ENCODE assay signal across 22 mouse cellular contexts in the genomic region with DNA sequence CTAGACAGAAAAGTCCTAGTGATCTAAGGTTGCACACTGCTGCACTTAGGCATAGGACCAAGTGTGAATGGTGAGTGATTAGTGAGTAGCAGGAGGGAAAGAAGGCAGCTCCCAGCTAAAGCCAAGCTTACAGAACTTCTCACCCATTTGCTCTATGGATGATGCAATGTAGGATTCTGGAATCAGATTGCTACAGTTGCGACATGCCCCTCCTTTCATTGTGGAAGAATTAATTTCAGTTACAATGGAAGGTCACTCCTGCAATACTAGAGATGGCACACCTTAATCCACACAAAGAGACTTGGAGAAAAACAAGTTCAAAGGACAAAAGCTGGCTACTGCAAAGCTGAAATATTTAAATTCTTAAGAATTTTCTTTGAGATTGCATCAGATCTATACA.
DNase-seq lines count a peak whose midpoint lies in the region; ATAC-seq and TF ChIP-seq lines count a peak whose summit lies in the region.
"Had no signal": no experiment of that assay in that cellular context is flagged by ENCODE, and none has a peak within 500 bp of the region (broad histone marks: within the 10 kb centered on the region; RNA-seq: fewer than 3 reads in every experiment).

No protein-coding gene starts in this region.

- POLR2A ChIA-PET in Patski (lab: Charles Lee) = no interaction called here

- ATAC-seq in midbrain, embryonic 11.5 days (ENCODE audit: low FRiP score) = no peak
- ATAC-seq in Patski = peak; percentile 39
- no peak for ATAC-seq in kidney, embryonic 15.5 days (replicated peaks; ENCODE audit: low FRiP score)
- ATAC-seq: activated CD4-positive, CD25-positive, alpha-beta regulatory T cell, adult 4 months; forebrain, embryonic 16.5 days; intestine, embryonic 16.5 days had no signal

- no peaks in the 10 kb centered on the region for H3K27me3 ChIP-seq in midbrain, embryonic 11.5 days (ENCODE audit: control insufficient read depth, insufficient read depth, low read length)
- H3K27me3 ChIP-seq in midbrain, embryonic 10.5 days (ENCODE audit: low read depth, poor library complexity, severe bottlenecking) = no peaks in the 10 kb centered on the region
- no peaks in the 10 kb centered on the region for H3K27me3 ChIP-seq in Patski
- H3K27me3 ChIP-seq in kidney, embryonic 15.5 days = no peaks in the 10 kb centered on the region
- H3K27me3 ChIP-seq: CH12.LX; forebrain, embryonic 12.5 days; heart, embryonic 12.5 days; hindbrain, embryonic 15.5 days had no signal

- in situ Hi-C loops in Patski (cut with MboI; ENCODE audit: low pct_unique_long_range_greater_than_20kb) = no loop called here

- H3K4me2 ChIP-seq in midbrain, embryonic 11.5 days = no peak overlapping the region
- no peak overlapping the region for H3K4me2 ChIP-seq in kidney, embryonic 15.5 days
- H3K4me2 ChIP-seq: embryonic facial prominence, embryonic 13.5 days; forebrain, embryonic 12.5 days; heart, embryonic 12.5 days; hindbrain, embryonic 15.5 days had no signal

- WGBS in midbrain, embryonic 11.5 days = 38% methylated on average over 1 of the region's 1 CpGs
- 56% methylated on average over 1 of the region's 1 CpGs for WGBS in midbrain, embryonic 10.5 days
- WGBS in kidney, embryonic 15.5 days = 78% methylated on average over 1 of the region's 1 CpGs

- CTCF ChIA-PET in Patski (lab: Charles Lee) = no interaction called here

- H3K4me1 ChIP-seq in midbrain, embryonic 11.5 days (ENCODE audit: control insufficient read depth, insufficient read depth, low read length) = no peaks in the 10 kb centered on the region
- peaks cover 9% of the 10 kb centered on the region for H3K4me1 ChIP-seq in midbrain, embryonic 10.5 days
- no peaks in the 10 kb centered on the region for H3K4me1 ChIP-seq in kidney, embryonic 15.5 days
- H3K4me1 ChIP-seq: hindbrain, embryonic 15.5 days had no signal

- no peaks in the 10 kb centered on the region for H3K9me3 ChIP-seq in midbrain, embryonic 11.5 days (ENCODE audit: control insufficient read depth, low read length)
- no peaks in the 10 kb centered on the region for H3K9me3 ChIP-seq in midbrain, embryonic 10.5 days (replicated peaks)
- H3K9me3 ChIP-seq in kidney, embryonic 15.5 days (replicated peaks) = no peaks in the 10 kb centered on the region
- H3K9me3 ChIP-seq: embryonic facial prominence, embryonic 13.5 days; forebrain, embryonic 12.5 days; heart, embryonic 12.5 days; hindbrain, embryonic 15.5 days had no signal

- no peaks in the 10 kb centered on the region for H3K36me3 ChIP-seq in midbrain, embryonic 11.5 days (ENCODE audit: control insufficient read depth, insufficient read depth, low read length)
- no peaks in the 10 kb centered on the region for H3K36me3 ChIP-seq in midbrain, embryonic 10.5 days
- no peaks in the 10 kb centered on the region for H3K36me3 ChIP-seq in kidney, embryonic 15.5 days
- H3K36me3 ChIP-seq: embryonic facial prominence, embryonic 13.5 days; forebrain, embryonic 12.5 days; heart, embryonic 12.5 days; hindbrain, embryonic 15.5 days had no signal

- peak; percentile 67 for DNase-seq in midbrain, embryonic 11.5 days (ENCODE audit: low spot score, missing footprints)
- DNase-seq in midbrain, embryonic 10.5 days (ENCODE audit: low spot score) = no peak
- no peak for DNase-seq in Patski (ENCODE audit: low read depth, low spot score)
- DNase-seq in gonadal fat pad, adult 2 months (ENCODE audit: low read depth) = peak; percentile 22
- DNase-seq in layer of hippocampus, postnatal 25 days (ENCODE audit: extremely low spot score in 1 of 2, low spot score in 1 of 2) = no peak
- no peak for DNase-seq in layer of hippocampus, adult 9-11 months
- DNase-seq: adrenal gland, adult 8-10 months; adrenal gland, postnatal 36 days; cerebellum, adult 11 months; cerebellum, adult 9-10 months; cerebellum, postnatal 25 days; gastrocnemius, postnatal 14 days; heart, postnatal 36 days had no signal

- H3K27ac ChIP-seq in midbrain, embryonic 11.5 days (ENCODE audit: low read depth, low read length) = no peak overlapping the region
- H3K27ac ChIP-seq in midbrain, embryonic 10.5 days (replicated peaks) = no peak overlapping the region
- no peak overlapping the region for H3K27ac ChIP-seq in kidney, embryonic 15.5 days
- H3K27ac ChIP-seq: embryonic facial prominence, embryonic 13.5 days; forebrain, embryonic 12.5 days; hindbrain, embryonic 15.5 days had no signal

- no peak for TF ChIP-seq CTCF in Patski (IDR thresholded peaks at IDR 0.05)

- H3K9ac ChIP-seq in midbrain, embryonic 11.5 days (ENCODE audit: low read length) = no peak overlapping the region
- no peak overlapping the region for H3K9ac ChIP-seq in kidney, embryonic 15.5 days
- H3K9ac ChIP-seq: embryonic facial prominence, embryonic 13.5 days; forebrain, embryonic 12.5 days; heart, embryonic 12.5 days; hindbrain, embryonic 15.5 days had no signal

- H3K4me3 ChIP-seq in midbrain, embryonic 11.5 days (ENCODE audit: low read depth, low read length) = no peak overlapping the region
- H3K4me3 ChIP-seq in midbrain, embryonic 10.5 days = no peak overlapping the region
- H3K4me3 ChIP-seq in kidney, embryonic 15.5 days (replicated peaks) = no peak overlapping the region
- H3K4me3 ChIP-seq: embryonic facial prominence, embryonic 13.5 days; forebrain, embryonic 12.5 days; heart, embryonic 12.5 days; hindbrain, embryonic 15.5 days had no signal

Comparison
In these comparisons a context has a peak if more than half of its experiments do, and no peak if none do; other contexts are left out.
1. DNase-seq: peak in midbrain, embryonic 11.5 days (single experiment) and gonadal fat pad, adult 2 months (single experiment); none in midbrain, embryonic 10.5 days (single experiment), Patski (single experiment), layer of hippocampus, postnatal 25 days (0 of 2) and layer of hippocampus, adult 9-11 months (single experiment).